Mouse (Mus musculus) embryo, embryonic 11.5 days (tissue): ENCODE results near the gene Tmem18.

Experiments
- DNase-seq: peaks from one replicate; pipeline ENCODE4 v3.0.0-alpha.2; 2012; ENCODE audit warnings: low read depth, low spot score

The Tmem18 gene

DNA sequence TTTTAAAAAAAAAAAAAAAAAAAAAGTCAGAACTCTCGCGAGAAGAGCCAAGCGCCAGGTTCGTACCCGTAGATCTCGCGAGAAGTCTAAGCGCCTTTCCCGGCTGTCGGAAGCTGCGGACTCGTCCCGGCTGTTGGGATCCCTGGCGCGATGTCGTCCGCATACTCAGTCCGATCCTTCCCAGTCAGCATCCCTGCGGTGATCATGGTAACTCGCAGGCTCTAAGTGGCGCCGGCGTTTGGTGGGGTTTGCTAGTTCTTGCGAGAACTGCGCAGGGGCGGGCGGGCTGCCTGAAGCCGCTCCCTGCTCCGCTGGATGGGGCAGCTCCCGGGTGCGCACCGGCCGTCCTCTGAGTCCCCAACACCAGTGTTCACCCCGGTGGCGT, at the start of gene Tmem18:
Gene Tmem18, plus strand, starts transcription at position 71 of the 385 bp plus-strand sequence.
- peak; percentile 75 for DNase-seq

DNA sequence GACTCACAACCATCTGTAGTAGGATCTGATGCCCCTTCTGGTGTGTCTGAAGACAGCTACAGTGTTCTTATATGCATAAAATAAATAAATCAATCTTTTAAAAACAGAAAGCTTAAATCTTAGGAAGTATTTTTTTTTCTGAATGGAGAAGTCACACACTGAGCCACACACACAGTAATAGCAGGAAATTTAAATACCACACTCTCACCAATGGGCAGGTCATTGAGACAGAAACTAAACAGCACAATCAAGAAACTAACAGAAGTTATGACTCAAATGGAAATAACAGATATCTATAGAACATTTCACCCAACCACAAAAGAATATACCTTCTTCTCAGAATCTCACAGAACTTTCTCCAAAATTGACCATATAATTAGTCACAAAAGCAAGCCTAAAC, 26.9 kb upstream of the Tmem18 start:
- DNase-seq = no peak

DNA sequence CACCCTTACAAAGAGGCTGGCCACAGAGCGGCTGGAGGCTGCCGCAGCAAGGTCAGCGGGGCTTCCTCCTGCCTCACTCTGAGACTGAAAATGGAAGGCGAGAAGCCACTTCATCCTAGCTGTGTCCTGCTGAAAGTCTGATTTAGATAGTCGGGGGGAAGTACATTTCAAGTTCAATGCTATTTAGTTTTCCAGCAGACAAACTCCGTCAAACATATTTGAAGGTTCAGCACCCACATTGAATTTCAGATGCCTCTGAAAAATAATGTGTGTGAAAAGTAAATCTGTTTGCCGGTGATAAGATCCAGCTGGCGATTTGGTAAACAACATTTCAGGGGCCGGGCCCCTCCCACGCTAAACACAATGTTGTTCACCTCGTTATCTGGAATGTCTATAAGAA, 22.8 kb upstream of the Tmem18 start:
- no peak for DNase-seq

DNA sequence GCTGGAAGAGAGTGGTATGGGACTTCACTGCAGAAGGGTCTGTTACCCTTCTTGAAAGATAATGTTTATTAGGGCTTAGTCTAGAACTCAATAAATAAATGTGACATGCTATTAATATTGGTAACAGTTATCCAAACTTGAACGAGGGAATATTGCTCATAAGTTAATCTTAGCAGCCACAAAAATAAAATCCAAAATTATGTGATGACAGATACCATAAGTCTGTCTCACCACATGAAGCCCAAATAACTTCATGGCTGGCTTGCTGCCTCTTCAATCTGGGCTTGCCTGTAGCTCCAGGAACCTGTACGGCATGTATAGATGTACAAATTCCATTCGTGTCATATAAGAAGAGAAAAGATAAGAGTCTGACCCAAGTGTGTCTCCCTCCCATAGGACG, 12.2 kb upstream of the Tmem18 start:
- no peak for DNase-seq

DNA sequence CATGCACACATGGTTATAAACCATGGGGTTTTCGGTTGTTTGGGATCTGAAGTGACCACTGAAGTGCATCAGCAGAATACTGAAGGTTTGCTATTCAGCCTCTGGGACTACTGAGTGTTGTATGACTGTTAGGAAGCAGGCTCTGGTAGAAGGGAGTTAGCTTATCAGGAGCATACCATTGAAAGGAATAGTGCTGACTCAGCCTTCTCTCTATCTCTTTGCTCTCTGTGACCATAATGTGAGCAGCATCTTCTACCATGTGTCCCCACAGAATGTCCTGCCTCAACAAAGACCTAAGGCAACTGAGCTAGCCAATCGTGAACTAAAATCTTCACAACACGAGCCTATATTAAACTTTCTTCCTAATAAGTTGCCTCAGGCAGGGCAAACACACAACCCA, 8.3 kb upstream of the Tmem18 start:
- no peak for DNase-seq

DNA sequence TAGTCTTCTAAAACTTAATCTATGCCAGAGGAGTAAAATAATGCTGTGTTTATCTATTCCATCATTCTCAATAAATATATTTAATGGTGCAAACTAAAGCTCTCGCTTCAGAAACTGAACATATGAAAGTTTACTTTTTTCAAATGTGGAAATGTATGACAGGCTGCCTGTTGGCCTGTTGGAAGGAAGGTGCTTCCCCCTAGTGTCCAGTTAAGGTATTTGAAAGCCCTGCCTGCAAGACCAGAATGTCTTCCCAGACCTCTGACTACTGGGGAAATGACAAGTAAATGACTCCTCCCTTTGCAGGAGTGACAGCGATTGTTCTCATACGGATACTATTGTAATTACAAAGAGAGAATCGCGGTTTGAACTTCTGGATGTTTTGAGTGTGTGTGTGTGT, 6.2 kb upstream of the Tmem18 start:
- peak; percentile 62 for DNase-seq

DNA sequence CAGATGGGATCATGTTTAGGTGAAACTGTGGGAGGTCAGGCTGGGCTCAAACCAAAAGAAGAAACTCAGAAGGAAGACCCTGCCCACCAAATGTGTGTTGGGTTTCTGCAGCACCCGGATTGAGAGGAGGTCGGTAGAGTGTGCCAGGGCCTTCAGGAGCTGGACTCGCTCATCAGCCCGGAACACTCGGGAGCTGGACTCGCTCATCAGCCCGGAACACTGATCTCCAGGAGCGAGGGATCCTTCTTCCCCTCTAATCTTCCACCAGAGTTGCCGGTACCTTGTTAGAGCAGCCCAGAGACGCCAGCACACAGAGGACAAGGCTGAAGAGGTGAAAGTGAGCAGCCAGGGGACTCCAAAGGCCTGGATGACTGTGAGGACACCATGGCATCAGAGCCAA, 2.9 kb upstream of the Tmem18 start:
- no peak for DNase-seq

DNA sequence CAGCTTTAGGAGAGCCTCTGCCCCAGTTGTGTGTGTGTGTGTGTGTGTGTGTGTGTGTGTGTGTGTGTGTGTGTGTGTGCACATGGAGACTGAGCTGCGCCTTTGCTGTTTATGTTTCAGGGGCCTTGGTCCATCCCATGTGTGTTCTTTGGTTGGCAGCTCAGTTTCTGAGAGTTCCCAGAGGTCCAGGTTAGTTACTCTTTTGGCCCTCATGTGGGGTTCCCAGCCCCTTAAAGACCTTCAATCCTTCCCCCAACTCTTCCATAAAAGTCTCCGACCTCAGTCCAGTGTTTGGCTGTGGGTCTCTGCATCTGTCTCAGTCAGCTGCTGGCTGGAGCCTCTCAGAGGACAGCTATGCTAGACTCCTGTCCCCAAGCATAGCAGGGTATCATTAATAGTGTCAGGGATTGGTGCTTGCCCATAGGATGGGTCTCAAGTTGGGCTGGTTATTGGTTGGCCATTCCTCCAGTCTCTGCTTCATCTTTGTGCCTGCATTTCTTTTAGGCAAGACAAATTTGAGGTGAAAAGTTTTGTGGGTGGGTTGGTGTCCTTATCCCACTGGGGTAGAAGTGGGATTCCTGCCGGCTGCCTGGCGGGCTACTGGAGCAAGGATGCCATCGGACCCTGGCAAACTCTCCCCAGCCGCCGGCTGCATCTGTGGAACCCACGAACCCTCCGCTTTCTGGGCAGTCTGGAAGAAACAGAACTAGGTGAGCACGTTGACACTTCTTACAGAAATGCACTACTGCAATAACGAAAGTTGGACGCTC, 455 bp upstream of the Tmem18 start:
- DNase-seq = no peak

DNA sequence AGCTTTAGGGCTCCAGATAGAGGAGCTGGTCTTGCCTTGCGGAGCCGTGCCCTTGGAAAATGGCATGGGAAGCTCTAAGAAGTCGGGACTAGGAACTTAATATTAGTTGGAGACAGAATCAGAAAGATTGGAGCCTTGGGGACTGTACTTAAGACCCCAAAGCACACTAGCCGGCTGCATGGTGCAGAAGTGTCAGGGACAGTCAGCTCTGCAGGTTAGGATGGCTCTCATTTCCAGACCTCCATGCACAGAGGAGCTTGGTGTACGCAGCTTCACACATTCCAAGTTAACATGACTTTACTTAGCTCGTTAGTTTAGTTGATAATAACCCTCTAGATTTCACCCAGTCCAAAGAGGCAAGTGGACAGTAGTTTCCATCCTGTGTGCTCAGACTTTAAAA, 637 bp downstream of the Tmem18 start:
- no peak for DNase-seq

DNA sequence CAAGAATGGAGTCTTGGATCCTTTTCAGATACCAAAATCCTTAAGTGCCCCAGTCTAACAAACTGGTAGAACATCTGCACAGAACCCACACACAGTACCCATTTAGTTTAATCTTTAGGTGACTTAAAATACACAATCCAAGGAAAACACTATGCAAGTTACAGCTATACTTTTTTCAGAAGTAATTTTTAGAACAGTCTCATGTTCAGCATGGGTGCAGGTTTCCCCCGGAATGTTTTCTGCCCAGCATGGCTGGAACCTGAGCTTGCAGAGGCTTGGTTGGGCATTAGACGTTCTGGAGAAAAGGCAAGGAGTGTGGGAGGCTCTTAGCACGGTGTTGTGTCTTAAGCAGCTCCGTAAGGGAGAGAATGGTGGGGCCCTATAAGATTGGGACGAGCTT, 7.6 kb downstream of the Tmem18 start:
- no peak for DNase-seq

DNA sequence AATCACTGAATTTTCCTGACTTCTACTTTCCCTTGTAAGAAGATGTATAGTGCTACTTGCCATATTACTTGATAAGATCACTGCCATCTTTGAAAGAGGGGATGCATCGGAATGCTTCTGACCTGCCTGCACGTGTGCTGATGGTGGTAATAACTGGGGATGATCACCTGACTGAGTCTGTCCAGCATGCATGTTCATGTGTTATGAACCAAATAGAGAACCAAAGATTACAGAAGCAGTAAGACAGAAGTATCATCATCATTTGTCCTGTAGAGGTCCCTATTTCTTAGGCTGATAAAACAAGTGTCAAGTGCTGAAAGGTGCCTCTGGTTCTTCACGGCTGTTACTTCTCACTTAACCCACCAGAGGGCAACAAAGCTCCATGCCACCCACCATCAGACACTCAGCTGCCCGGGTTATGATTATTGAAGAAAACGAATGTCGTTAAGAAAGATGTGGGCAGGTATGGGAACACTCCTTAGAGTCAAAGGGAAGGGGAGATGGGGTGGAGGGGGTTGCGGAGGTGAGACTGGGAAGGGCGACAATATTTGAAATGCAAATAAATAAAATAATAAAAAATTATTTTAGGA, 12.7 kb downstream of the Tmem18 start:
- peak; percentile 54 for DNase-seq

DNA sequence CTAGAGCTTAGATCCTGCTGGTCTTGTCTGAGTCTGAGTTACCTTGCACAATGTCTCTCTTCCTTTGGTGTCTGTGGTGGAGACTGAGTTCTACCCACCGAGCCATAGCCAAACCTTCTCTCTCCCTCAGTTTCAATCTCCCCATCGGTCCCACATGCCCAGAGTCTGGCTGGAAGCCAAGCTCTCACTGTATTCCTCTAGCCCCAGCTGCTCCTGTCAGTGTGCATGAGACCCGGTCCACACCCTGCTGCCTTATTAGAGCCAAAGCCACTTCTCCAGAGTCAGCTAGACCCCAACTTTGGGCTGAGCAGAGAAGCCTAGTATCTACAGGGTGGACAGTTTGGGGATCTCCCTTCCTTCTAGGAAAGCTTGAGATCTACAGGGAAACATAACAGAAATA, 14.7 kb downstream of the Tmem18 start:
- DNase-seq = no peak

DNA sequence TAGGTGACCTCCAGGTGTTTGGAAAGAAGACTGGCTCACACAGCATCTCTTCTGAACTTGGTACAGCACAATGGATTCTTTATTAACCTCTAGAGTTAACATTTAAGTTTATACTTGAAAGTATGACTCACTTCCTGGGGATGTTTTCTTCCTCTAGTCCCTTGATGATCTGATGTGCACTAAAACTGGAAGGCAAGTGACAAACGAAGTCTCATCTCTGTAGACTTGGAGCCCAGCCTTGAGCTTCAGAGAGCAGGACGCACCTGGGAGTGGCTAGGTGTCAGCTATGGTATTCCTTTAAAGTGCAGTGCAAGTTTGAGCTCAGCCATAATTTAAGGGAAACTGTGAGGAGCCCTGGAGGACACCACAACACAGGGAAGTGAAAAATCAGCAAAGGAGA, 15.2 kb downstream of the Tmem18 start:
- DNase-seq = no peak

DNA sequence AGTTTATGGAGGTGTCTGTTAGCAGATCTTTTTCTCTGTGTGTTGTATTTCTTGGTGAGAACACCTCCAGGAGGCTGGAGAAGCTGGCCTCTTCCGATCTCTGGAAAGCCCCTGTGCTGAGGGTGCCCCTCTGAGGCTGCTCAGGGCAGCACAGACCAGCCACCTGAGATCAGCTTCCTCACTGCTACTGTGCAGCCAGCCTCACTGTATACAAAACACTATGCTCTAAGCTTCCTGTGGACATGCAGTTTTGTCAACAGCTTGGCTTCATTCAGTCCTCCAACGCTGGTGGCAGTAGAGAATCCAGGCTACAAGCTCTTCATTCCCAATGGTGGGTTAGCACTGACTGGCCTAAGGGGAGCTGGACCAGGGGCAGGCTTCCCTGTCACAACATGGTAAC, 15.8 kb downstream of the Tmem18 start:
- no peak for DNase-seq

DNA sequence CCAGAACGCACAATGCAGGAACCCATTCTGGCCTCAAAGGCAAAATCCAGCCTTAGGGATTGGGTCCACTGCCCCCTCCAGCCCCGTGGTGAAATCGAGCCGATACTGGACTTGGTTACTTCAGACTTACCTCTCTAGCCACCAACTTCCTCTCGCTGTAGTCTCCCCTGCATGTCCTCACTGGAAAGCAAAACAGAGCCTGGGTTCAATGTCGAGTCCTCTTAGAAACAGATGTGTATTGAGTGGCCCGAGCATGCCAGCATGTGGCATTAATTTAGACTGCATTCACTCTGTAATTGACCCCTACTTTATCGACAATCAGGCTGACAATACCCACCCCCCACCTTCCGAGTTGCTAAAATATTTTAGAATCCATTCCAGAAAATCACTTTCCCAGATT, 19.8 kb downstream of the Tmem18 start:
- no peak for DNase-seq

DNA sequence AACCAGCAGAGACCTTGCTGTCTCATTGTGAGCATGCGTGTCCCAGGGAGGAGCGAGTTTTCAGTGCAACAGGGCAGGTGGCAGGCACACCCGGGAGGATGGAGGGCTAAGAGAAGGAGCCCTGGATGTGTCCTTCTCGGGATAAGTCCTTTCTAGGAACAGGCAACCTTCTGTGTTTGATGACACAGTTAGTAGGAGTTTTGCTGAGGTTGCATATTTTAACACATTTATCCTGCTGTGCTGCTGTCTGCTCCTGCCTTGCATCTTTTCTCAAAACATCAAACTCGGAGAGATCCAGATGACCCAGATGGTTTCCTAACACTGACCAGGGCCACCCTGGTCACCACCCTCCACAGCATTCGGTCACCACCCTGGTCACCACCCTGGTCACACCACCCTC, 20.6 kb downstream of the Tmem18 start:
- DNase-seq = no peak

DNA sequence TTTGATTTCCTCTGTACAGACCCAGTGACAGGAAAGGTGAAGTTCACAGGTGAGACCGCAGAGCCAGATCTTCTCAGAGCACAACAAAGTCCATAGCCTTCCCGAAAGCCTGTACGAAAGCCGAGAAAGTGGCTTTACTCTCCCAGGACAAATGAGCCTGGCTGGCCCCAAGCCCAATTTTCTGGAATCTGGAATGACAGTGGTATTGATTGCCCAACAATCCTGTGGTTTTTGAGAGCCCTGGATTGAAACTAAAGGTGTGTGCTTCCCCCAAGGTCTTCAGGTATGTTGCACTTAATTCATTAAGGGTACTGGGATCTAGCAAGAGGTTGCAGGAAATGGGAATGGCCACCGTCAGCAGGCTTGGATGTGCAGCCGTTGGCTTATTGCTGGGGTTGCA, 21.7 kb downstream of the Tmem18 start:
- no peak for DNase-seq

DNA sequence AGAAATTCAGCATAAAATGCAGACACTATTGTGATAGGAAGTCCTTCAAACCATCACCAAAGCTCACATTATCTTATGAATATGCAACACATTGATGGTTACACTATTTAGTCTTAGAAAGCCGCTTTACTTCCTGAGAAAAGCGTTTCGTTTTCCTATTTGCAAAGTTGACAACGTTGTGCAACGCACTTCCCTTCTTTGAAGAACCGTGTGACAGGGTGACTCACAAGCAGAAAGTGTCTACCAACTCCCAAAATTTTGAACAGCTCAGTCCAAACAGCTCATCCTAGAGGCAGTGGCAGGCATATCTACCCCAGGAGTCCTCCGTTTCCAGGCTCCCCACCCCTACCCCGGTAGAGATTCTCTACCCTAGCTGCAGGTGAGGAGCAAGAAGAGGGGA, 22.5 kb downstream of the Tmem18 start:
- no peak for DNase-seq

DNA sequence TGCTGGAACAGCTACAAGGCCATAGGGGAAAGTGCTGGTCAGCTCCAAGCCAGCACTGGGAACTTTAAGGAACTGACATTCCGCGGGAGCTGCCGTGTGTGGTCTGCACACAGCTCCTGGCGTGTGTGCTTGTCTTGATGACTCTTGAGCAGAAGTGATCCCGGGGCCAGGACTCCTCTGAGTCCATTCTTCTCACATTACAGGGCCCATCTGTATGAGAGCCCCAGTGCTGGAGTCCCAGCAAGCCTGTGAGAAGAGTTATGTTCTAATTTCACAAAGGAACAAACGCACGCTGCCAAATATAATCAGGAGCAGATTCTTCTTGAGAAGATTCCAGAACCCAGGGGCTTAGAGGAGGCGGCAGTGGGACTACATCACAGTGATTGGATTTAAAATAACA, 34.2 kb downstream of the Tmem18 start:
- no peak for DNase-seq

DNA sequence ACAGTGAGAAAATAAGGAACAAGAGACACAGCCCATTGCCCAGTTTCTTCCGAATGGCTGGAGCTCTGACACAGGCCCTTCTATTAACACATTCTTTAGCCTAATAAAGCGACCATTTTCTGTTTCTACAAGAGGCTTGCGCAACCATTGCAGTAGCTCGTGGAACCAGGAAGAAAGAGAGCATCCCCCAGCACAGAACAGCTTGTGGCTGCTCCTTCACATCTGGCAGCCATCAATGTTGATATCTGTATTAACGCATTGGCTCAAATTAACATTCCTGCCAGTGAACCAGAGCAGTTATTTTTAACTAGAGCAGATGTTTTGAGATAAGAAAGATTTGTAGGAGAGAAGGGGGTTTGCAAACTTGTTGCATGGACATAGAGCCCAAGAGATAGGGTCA, 44.2 kb downstream of the Tmem18 start:
- DNase-seq = no peak

DNA sequence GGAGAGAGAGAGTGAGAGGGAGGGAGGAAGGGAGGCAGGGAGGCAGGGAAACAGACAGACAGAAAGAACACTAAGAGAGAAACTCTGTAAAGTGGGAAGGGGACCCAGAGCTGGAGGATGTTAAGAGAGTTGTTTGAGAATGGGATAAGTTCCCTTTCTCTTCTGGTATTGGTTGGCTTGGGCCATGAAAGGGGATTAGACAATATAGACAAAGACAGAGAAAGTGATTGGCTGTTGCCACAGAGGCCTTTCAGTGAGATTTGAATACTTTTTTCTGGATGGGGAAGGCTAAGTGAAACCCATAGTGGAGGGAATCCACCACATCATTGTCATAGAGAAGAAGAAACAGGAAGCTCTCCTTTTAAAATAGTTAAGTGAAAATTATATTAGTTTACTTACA, 50.3 kb downstream of the Tmem18 start:
- DNase-seq = no peak
